Mouse (Mus musculus): ENCODE measurements at regions not wholly inside any gene's neighbourhood (a gene's known extent, or its start where the extent isn't known, plus 50 kb on each side); places are given as distances from the start of the nearest gene placed in this dataset.

GRCm38 (mm10) chr4:153019211-153019610 is 463.4 kb downstream of the Ajap1 start:
- no peak for DNase-seq

GRCm38 (mm10) chr4:153018138-153018921 is 464.3 kb downstream of the Ajap1 start:
- no peak for DNase-seq

GRCm38 (mm10) chr4:153017816-153018137 is 464.8 kb downstream of the Ajap1 start:
- DNase-seq, result no peak

GRCm38 (mm10) chr4:153003338-153003737 is 479.3 kb downstream of the Ajap1 start:
- DNase-seq, result no peak

- DNase-seq, result no peak
Measured at GRCm38 (mm10) chr4:153002516-153002915, 480.1 kb downstream of the Ajap1 start.

GRCm38 (mm10) chr4:153001761-153002160 is 480.9 kb downstream of the Ajap1 start:
- DNase-seq, result no peak

GRCm38 (mm10) chr4:152999526-152999925 is 483.1 kb downstream of the Ajap1 start:
- no peak for DNase-seq

- DNase-seq, result no peak
Measured at GRCm38 (mm10) chr4:152997251-152997650, 485.4 kb downstream of the Ajap1 start.

GRCm38 (mm10) chr4:152996641-152997040 is 486.0 kb downstream of the Ajap1 start:
- DNase-seq, result peak; percentile 3

GRCm38 (mm10) chr4:152995052-152995595 is 487.5 kb downstream of the Ajap1 start:
- no peak for DNase-seq

- DNase-seq, result no peak
Measured at GRCm38 (mm10) chr4:152994206-152994605, 488.4 kb downstream of the Ajap1 start.

- DNase-seq, result no peak
Measured at GRCm38 (mm10) chr4:152990266-152990665, 492.3 kb downstream of the Ajap1 start.

GRCm38 (mm10) chr4:152987726-152988125 is 494.9 kb downstream of the Ajap1 start:
- DNase-seq, result no peak

GRCm38 (mm10) chr4:152975012-152975675 is 497.5 kb upstream of the Kcnab2 start:
- DNase-seq, result no peak

- no peak for DNase-seq
Measured at GRCm38 (mm10) chr4:152963001-152963400, 485.3 kb upstream of the Kcnab2 start.

GRCm38 (mm10) chr4:152962165-152962564 is 484.5 kb upstream of the Kcnab2 start:
- no peak for DNase-seq

- DNase-seq, result no peak
Measured at GRCm38 (mm10) chr4:152961677-152962076, 484.0 kb upstream of the Kcnab2 start.

GRCm38 (mm10) chr4:152959627-152960230 is 482.1 kb upstream of the Kcnab2 start:
- no peak for DNase-seq

GRCm38 (mm10) chr4:152953237-152953974 is 475.7 kb upstream of the Kcnab2 start:
- no peak for DNase-seq

GRCm38 (mm10) chr4:152948956-152949355 is 471.3 kb upstream of the Kcnab2 start:
- no peak for DNase-seq

GRCm38 (mm10) chr4:152941159-152941558 is 463.5 kb upstream of the Kcnab2 start:
- no peak for DNase-seq

- no peak for DNase-seq
Measured at GRCm38 (mm10) chr4:152936614-152937013, 458.9 kb upstream of the Kcnab2 start.

GRCm38 (mm10) chr4:152935484-152935883 is 457.8 kb upstream of the Kcnab2 start:
- DNase-seq, result no peak
